Mouse (Mus musculus) R1 (cell line): ENCODE measurements around the gene Ccdc7a.
A peak's percentile ranks its signal among the peaks of the same experiment; 100 is the strongest.

Experiments used
- DNase-seq: peaks from one replicate; pipeline ENCODE4 v3.0.0-alpha.2; 2018; ENCODE audit warnings: low read depth, low spot score

The Ccdc7a gene

DNA sequence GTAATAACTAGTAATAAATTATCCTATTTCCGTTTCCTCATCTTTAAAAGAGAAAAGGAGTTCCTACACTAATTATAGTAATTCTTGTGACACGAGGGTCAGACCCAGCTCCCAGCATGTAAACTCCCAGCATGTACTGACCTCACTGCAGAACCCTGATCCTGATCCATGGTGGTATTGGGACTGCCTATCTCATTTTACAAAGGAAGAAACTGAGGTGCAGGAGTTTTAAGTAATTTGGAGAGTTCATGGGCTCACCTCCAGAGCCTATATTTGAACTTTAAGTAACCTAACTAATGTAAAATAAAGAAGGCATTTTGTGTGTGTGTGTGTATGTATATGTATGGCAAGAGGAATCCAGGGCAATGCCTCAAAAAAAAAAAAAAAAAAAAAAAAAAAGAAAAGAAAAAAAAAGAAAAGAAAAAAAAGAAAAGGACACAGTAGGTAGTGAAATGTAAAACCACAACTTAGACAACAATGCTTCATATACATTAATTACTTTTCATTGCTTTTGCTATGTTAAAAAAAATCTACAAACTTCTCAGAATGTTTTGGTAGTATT lies 378.8 kb downstream of the Ccdc7a start:
- no peak for DNase-seq

DNA sequence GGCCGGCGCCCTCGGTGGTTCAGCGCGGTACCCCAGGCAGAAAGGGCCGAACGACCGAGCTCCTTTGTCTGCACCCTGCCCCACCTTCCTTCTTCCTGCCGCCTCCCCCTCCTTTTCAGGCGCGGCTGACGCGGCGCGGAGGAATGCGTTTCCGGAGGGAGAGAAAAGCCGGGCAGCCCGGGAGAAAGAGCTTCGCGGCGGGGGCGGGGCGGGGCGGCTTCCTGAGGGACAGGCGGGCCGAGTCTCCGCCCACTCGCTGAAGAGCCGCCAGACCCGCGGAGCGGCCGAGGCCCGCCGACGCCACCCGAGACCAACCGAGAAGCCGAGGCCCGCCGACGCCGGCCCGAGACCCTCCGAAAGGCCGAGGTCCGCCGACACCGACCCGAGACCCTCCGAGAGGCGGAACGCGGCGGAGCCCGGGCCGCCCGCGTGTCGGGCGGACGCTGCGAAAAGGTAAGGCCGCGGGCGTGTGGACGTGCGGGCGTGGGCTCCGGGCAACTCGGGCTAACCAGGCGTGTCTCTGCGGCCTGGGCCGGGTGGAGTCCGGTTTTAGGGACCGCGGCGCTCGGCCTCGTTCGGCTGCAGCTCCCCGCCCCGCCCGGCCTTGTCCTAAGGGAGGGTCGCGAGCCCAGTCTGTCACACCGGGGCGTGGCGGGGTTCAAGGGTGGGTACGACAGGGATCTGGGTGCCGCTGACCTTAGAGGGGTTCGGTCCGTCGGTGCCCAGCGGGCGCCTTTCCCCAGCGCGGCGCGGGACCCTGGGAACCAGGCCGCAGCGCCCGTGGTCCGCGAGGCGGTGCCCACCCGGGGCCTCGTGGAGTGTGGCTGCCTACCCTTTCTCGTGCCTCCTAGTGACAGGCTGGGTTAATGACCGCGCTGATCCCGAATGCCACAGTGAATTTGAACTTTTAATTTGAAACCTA lies 379.5 kb downstream of the Ccdc7a start, which contains the start of gene Itgb1:
Gene Itgb1 (plus strand): TSS at position 148 of the 922 bp plus-strand sequence.
- peak; percentile 95 for DNase-seq

DNA sequence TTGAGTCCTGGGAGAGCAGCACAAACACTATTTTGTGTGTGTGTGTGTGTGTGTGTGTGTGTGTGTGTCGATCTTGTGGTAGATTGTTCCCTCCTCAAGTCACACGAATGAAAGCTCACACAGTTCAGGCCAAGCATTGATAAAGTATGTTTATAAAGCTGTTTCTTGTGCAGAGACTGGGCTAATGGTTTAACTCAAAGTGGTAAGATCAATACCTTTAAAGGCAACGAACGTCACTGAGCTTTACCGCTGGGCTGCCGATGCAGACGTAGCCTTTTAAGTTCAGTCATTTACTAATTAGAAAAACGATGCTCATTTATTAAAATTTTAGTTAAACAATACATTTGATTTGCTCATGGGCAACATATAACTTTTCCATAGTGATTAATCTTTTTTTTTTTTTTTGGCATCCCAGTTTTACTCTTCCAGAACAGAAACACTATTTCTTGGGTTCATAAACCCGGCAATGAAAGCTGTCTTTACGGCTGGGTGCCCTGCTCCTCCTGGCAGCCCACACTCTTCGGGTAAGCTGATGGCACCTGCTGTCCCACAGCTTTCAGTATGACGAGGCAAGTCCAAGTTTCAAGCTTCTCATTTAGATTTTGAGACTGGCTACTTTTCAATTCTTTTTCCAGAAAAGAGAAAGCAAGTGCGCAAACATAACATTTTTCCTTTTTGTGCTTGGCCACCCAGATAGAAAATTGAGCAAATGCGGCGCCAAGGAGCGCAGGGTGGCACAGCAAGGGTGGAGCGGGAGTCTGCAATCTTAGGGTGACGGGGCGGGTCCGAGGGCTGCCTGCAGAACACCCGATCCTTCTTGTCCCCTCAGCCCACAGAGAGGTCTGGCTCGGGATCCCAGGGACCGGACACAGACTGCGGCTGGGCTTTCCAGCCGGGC lies 380.5 kb downstream of the Ccdc7a start:
- DNase-seq, result no peak
